Mouse (Mus musculus): Measurements from ENCODE around the gene Vipr1.

Vipr1 gene

GRCm38 (mm10) chr9:121677476-121677875 is 35.0 kb downstream of the Vipr1 start:
- DNase-seq (ENCODE audit: low spot score) = no peak

- DNase-seq (ENCODE audit: low spot score) = peak; percentile 41
Measured at GRCm38 (mm10) chr9:121679549-121679948, 37.0 kb downstream of the Vipr1 start.

- no peak for DNase-seq (ENCODE audit: low spot score)
Measured at GRCm38 (mm10) chr9:121681191-121681590, 38.7 kb downstream of the Vipr1 start.

DNA sequence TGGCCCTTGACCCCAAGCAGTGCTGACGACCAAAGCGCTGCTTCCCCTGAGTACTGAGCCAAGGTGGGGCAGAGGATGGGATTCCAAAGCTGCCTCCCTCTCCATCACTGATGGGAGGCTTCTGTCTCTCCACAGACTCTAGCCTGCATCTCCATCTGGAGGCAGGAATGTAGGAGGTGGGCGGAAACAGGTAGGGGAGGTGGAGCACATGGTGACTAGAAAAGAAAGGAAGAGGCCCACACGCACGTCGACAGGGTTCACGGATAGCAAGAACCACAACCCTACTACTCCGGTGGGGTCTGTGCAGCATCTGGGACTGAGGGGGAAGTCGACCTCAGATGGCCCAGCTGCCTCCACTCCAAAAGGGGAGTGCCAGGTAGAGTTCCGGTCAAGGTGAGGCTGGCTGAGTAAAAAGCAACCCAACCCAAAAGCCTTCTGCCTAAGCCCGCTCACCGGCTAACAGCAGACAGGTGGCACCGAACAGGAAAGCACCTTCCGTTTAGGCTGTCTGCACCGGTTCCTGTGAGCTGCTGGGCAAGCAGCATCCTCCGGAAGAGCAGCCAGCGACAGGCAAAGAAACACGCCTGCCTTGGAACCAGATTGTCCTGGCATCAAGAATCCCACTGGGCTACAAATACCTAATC is 39.6 kb downstream of the Vipr1 start:
- no peak for DNase-seq (ENCODE audit: low spot score)

GRCm38 (mm10) chr9:121684702-121685101 is 42.2 kb downstream of the Vipr1 start:
- DNase-seq (ENCODE audit: low spot score) = no peak

- DNase-seq (ENCODE audit: low spot score) = no peak
Measured at GRCm38 (mm10) chr9:121690200-121690651, 47.7 kb downstream of the Vipr1 start.

DNA sequence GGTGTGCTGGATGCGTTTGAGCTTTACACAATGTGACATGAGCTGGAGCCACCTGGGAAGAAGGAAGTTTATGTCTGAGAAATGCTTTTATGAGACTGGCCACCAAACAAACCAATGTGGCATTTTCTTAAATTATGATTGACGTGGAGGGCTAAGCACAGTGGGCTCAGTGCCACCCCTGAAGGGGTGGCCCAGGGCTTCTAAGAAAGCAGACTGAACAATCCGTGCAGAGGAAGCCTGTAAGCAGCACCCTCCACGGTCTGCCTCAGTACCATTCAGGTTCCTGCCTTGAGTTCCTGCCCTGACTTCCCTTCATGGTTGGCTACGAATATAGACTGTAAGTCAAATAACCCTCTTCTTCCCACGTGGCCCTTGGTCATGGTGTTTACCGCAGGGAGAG is 48.2 kb downstream of the Vipr1 start:
- no peak for DNase-seq (ENCODE audit: low spot score)

DNA sequence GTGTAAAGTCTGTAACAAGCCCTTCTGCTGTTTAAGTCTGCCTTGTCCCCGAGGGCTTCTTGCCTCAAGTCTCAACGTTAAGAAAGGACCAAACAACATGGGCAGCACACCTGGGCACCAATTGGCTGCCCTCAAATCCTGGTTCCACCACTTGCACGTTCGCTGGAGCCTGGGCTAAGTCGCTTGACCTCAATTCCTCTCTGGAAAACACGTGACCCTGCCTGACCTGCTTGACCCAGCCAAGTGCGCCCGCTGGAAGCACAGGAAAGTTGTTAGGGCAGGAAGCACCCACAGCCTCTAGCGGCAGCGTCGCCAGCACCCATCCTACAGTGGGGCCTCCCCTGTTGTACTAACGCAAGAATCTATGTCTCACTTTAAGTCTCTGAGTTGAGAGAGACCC is 52.2 kb downstream of the Vipr1 start:
- DNase-seq (ENCODE audit: low spot score) = no peak

GRCm38 (mm10) chr9:121696626-121697025 is 54.1 kb downstream of the Vipr1 start:
- no peak for DNase-seq (ENCODE audit: low spot score)

DNA sequence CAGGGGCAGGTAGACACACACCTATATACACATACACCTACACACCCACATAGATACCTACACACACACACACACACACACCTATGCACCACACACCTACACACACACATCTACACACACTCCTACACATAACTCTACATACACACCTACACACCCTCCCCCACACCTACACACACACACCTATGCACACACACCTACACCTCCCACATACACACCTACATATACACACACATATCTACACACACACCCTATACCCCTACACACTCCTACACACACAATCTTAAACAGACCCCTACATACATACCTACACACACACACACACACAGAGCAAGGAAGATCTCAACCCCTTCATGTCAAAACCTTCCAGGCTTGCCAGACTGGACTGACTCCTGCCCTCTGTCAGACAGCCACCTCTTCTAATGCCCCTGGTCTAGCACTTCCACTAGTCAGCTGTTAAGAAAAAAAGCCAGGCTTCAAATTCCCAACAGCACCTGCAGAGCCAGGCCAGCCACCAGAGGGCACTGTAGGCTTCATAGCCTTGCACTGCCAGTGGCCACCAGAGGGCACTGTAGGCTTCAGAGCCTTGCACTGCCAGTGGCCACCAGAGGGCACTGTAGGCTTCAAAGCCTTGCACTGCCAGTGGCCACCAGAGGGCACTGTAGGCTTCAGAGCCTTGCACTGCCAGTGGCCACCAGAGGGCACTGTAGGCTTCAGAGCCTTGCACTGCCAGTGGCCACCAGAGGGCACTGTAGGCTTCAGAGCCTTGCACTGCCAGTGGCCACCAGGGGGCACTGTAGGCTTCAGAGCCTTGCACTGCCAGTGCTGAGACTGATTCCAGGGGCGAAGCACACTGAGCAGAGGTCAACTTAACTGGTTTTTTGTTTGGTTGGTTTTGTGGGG is 54.9 kb downstream of the Vipr1 start:
- peak; percentile 51 for DNase-seq (ENCODE audit: low spot score)

DNA sequence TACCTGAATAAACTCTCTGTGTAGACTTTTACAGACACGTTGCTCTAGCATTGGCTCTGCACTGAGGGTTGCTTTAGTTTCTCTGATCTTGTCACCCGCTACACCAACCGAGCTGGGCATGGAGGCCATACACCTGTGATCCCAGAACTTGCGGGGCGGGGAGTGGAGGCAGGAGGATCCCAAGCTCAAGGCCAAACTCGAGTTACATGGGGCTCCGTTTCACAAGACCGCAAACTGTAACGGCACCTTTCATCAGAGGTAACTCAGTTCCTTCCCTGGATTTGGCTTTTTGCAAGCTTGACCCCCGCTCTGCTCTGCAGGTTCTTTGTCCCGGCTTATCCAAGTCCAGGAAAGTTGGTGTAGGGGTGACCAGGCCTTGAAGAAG is 61.7 kb downstream of the Vipr1 start:
- DNase-seq (ENCODE audit: low spot score) = no peak

DNA sequence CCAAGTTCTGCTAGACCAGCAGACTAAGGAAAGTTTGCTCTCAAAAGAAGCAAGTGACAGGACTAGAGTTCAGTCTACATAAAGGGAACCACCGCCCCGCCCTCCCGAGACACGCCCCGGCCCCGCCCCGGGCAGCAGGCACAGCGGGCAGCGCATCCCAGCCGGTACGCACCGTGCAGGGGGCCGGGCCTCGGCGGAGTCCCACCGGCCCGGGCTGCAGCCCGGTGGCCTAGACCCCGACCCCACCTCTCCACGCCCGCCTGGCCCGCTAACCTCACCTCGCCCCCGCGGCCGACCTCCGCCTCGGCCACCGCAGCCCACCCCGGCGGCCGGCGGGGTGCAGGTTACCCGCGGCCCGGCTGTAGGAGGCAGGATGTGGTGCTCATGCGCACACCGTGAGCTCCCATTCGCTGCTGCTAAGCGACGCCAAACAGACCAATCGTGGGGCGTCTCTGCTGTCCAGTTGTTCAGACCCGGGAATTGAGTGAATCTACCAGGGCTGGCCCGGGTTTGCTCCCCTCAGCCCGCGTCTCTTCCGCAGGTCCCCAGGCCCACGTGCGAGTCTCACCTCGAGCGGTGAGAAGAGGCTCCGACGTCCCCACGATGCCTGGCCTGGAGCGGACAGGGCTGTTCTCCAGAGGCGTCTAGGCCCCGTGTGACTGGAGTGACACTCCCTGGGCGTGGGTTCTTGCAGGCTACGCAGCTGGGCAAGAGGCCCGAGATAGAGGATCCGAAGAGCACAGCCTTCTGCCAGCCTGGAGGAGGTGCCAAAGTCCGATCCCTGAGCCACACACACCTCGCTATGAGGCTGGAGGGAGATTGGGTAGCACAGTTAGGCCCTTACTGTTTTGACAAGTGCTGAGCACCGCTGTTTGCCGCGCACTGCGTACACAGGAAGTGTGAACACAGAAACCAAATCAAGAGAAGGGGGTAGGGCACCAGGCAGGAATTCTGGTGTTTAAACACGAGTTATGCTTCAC is 62.4 kb downstream of the Vipr1 start, which contains the start of gene Sec22c:
TSS of gene Sec22c (minus strand) at position 845 of the 980 bp plus-strand sequence.
- peak; percentile 87 for DNase-seq (ENCODE audit: low spot score)

- no peak for DNase-seq (ENCODE audit: low spot score)
Measured at GRCm38 (mm10) chr9:121706029-121706675, 63.6 kb downstream of the Vipr1 start.

DNA sequence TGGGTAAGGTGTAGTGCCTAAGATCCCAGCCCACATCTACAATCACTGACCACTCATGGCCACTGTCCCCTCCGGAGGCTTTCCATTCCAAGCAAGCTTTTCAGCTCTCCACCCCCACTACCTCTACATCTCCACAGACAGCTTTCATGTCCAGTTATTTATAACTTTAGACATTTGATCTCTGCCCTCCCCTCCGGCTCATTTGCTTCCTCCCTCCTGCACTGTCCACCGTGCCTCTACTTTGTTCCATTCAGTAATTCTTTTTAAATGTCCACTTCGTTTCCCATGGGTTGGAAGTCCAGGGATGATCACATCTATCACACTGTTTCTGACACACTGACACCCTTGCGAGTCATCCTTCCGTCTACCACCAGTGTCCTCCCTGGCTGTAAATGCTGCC is 65.3 kb downstream of the Vipr1 start:
- DNase-seq (ENCODE audit: low spot score) = no peak

- DNase-seq (ENCODE audit: low spot score) = no peak
Measured at GRCm38 (mm10) chr9:121708506-121709486, 66.3 kb downstream of the Vipr1 start.

DNA sequence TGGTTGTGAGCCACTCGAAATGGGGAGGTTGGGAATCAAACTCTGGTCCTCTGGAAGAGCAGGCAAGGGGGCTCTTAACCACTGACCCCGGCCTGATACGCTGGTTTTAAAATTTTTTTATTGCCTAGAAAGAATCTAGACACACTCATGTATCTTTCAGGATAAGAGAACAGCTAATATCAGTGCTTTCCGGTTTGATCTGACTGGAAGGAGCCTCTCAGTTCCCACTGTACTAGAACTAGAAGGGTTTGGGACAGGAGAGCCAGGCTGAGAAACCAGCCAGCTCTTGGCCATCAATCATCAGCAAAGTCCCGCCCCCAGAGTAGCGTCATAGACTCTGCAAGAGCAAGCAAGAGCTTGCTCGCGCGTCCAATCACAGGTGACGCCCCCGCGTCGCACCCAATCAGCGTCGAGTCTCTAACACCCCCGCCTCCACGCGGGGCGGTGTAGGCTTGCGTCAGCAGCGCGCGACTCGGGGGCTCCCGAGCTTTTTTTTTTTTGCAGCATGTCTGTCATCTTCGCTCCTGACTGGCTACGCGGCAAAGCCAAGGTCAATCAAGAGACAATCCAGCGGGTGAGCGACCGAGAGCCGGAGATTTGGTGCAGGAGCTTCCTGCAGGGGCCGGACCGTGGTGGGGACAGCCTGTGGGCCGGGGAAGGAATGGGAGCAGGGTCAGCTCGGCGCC is 67.5 kb downstream of the Vipr1 start, which contains the start of gene Ss18l2:
TSS of gene Ss18l2 (plus strand) at position 432 of the 686 bp plus-strand sequence.
- DNase-seq (ENCODE audit: low spot score) = peak; percentile 94

- DNase-seq (ENCODE audit: low spot score) = no peak
Measured at GRCm38 (mm10) chr9:121710584-121710975, 68.1 kb downstream of the Vipr1 start.

- DNase-seq (ENCODE audit: low spot score) = no peak
Measured at GRCm38 (mm10) chr9:121717048-121717447, 74.5 kb downstream of the Vipr1 start.

GRCm38 (mm10) chr9:121718070-121718705 is 75.7 kb downstream of the Vipr1 start:
- DNase-seq (ENCODE audit: low spot score) = peak; percentile 14
